Mouse (Mus musculus): ENCODE measurements around the gene Tbata. TPM values are rescaled to one million over a fixed set of nuclear protein-coding genes. Genes with fewer than 3 reads are reported as not detected.

Gene Tbata
- polyA plus RNA-seq, 1 experiment from 2014 or later = 7.5 TPM

GRCm38 (mm10) chr10:61236683-61237390, 65.1 kb downstream of the Tbata start:
- ATAC-seq (ENCODE audit: low read depth) = no peak

GRCm38 (mm10) chr10:61237391-61237785, 65.6 kb downstream of the Tbata start:
- Histone ChIP-seq H3K27ac (ENCODE audit: low read length) (no peak overlapping the region), H3K4me2 (ENCODE audit: low read depth, low read length) (no peak overlapping the region), H3K9ac (ENCODE audit: low read length) (no peak overlapping the region), H3K27me3 (ENCODE audit: control insufficient read depth, insufficient read depth, low read depth, low read length) (no peaks in the 10 kb centered on the region), H3K4me3 (ENCODE audit: low read length) (no peak overlapping the region), H3K36me3 (ENCODE audit: control insufficient read depth, insufficient read depth, low read length) (no peaks in the 10 kb centered on the region), H3K4me1 (replicated peaks; ENCODE audit: control insufficient read depth, insufficient read depth, low read length) (peaks cover 3% of the 10 kb centered on the region; the same call in 1 of the 2 replicates), H3K9me3 (ENCODE audit: control insufficient read depth, low read length) (no peaks in the 10 kb centered on the region)
- no peak for ATAC-seq (ENCODE audit: low read depth)
- WGBS = 74% methylated on average over 6 of the region's 6 CpGs

More at GRCm38 (mm10) chr10:61236683-61237390, 65.1 kb downstream of the Tbata start:
- H3K36me3 ChIP-seq (ENCODE audit: control insufficient read depth, insufficient read depth, low read length) = no peaks in the 10 kb centered on the region
- no peak overlapping the region for H3K4me2 ChIP-seq (ENCODE audit: low read depth, low read length)
- no peak overlapping the region for H3K27ac ChIP-seq (ENCODE audit: low read length)
- H3K9ac ChIP-seq (ENCODE audit: low read length) = no peak overlapping the region
- H3K4me1 ChIP-seq (replicated peaks; ENCODE audit: control insufficient read depth, insufficient read depth, low read length) = peaks cover 3% of the 10 kb centered on the region; the same call in 1 of the 2 replicates
- H3K4me3 ChIP-seq (ENCODE audit: low read length) = no peak overlapping the region
- no peaks in the 10 kb centered on the region for H3K9me3 ChIP-seq (ENCODE audit: control insufficient read depth, low read length)
- H3K27me3 ChIP-seq (ENCODE audit: control insufficient read depth, insufficient read depth, low read depth, low read length) = no peaks in the 10 kb centered on the region
- 36% methylated on average over 4 of the region's 4 CpGs for WGBS

Small RNA genes within 50 kb of the gene (microRNA-seq; reads per million reads assigned to microRNA genes)
- not detected for gene Gm44308

Other genes with a start within 250 kb of the Tbata start
- 83.3 and 86.2 TPM in 2 replicates for gene Pcbd1, start 82.6 kb upstream of the Tbata start, polyA plus RNA-seq (2015; fragmentation: Nextera tagmentation; extraction: Ambion mirVana)
- 56.4 and 56.9 TPM in 2 replicates for gene Sgpl1, start 24.3 kb upstream of the Tbata start, polyA plus RNA-seq (2015; fragmentation: Nextera tagmentation; extraction: Ambion mirVana)
- gene Adamts14, start 101.5 kb downstream of the Tbata start, polyA plus RNA-seq (2015; fragmentation: Nextera tagmentation; extraction: Ambion mirVana) = 2.6 and 2.7 TPM in 2 replicates
- 0.06 TPM in 1 of 2 replicates, not detected in the other for gene Prf1, start 125.9 kb downstream of the Tbata start, polyA plus RNA-seq (2015; fragmentation: Nextera tagmentation; extraction: Ambion mirVana)
- 49.4 and 49.9 TPM in 2 replicates for gene Pald1, start 211.6 kb downstream of the Tbata start, polyA plus RNA-seq (2015; fragmentation: Nextera tagmentation; extraction: Ambion mirVana)
- 0.16 and 0.20 TPM in 2 replicates for gene Nodal, start 246.0 kb downstream of the Tbata start, polyA plus RNA-seq (2015; fragmentation: Nextera tagmentation; extraction: Ambion mirVana)

Measured in lung, embryonic 16.5 days (tissue).